Mouse (Mus musculus): ENCODE results near the gene Ksr2.
"Not testable (repeated sequence)": the region's sequence is repeated elsewhere in the genome, so short reads cannot be mapped to it uniquely, and the experiment has no call there.

Gene Ksr2

GRCm38 (mm10) chr5:117622221-117622620, 208.4 kb downstream of the Ksr2 start:
- DNase-seq (ENCODE audit: low spot score): no peak

GRCm38 (mm10) chr5:117623206-117623605, 209.4 kb downstream of the Ksr2 start:
- not testable (repeated sequence) for DNase-seq (ENCODE audit: low spot score)

GRCm38 (mm10) chr5:117626907-117627306, 213.1 kb downstream of the Ksr2 start:
- DNase-seq (ENCODE audit: low spot score): no peak

- peak; percentile 31 for DNase-seq (ENCODE audit: low spot score)
Observed at GRCm38 (mm10) chr5:117628351-117628750, 214.6 kb downstream of the Ksr2 start.

GRCm38 (mm10) chr5:117629570-117629969, 215.8 kb downstream of the Ksr2 start:
- no peak for DNase-seq (ENCODE audit: low spot score)

- no peak for DNase-seq (ENCODE audit: low spot score)
Observed at GRCm38 (mm10) chr5:117635211-117635610, 221.4 kb downstream of the Ksr2 start.

- DNase-seq (ENCODE audit: low spot score): no peak
Observed at GRCm38 (mm10) chr5:117635838-117636237, 222.0 kb downstream of the Ksr2 start.

GRCm38 (mm10) chr5:117641585-117641984, 227.8 kb downstream of the Ksr2 start:
- no peak for DNase-seq (ENCODE audit: low spot score)

- DNase-seq (ENCODE audit: low spot score): no peak
Observed at GRCm38 (mm10) chr5:117651238-117651886, 237.6 kb downstream of the Ksr2 start.

- DNase-seq (ENCODE audit: low spot score): no peak
Observed at GRCm38 (mm10) chr5:117658641-117659040, 244.8 kb downstream of the Ksr2 start.

GRCm38 (mm10) chr5:117659596-117659995, 245.8 kb downstream of the Ksr2 start:
- no peak for DNase-seq (ENCODE audit: low spot score)

- no peak for DNase-seq (ENCODE audit: low spot score)
Observed at GRCm38 (mm10) chr5:117665181-117665580, 251.4 kb downstream of the Ksr2 start.

GRCm38 (mm10) chr5:117667314-117667713, 253.5 kb downstream of the Ksr2 start:
- no peak for DNase-seq (ENCODE audit: low spot score)

- no peak for DNase-seq (ENCODE audit: low spot score)
Observed at GRCm38 (mm10) chr5:117669265-117669664, 255.5 kb downstream of the Ksr2 start.

- no peak for DNase-seq (ENCODE audit: low spot score)
Observed at GRCm38 (mm10) chr5:117669843-117670242, 256.0 kb downstream of the Ksr2 start.

- DNase-seq (ENCODE audit: low spot score): no peak
Observed at GRCm38 (mm10) chr5:117671362-117671761, 257.6 kb downstream of the Ksr2 start.

GRCm38 (mm10) chr5:117675840-117676239, 262.0 kb downstream of the Ksr2 start:
- no peak for DNase-seq (ENCODE audit: low spot score)

GRCm38 (mm10) chr5:117677231-117677630, 263.4 kb downstream of the Ksr2 start:
- no peak for DNase-seq (ENCODE audit: low spot score)

GRCm38 (mm10) chr5:117678371-117678770, 264.6 kb downstream of the Ksr2 start:
- no peak for DNase-seq (ENCODE audit: low spot score)

- DNase-seq (ENCODE audit: low spot score): no peak
Observed at GRCm38 (mm10) chr5:117682226-117682625, 268.4 kb downstream of the Ksr2 start.

GRCm38 (mm10) chr5:117684491-117684890, 270.7 kb downstream of the Ksr2 start:
- DNase-seq (ENCODE audit: low spot score): no peak

GRCm38 (mm10) chr5:117687770-117688352, 274.1 kb downstream of the Ksr2 start:
- DNase-seq (ENCODE audit: low spot score): no peak

- no peak for DNase-seq (ENCODE audit: low spot score)
Observed at GRCm38 (mm10) chr5:117688738-117689137, 274.9 kb downstream of the Ksr2 start.

GRCm38 (mm10) chr5:117689840-117690239, 276.0 kb downstream of the Ksr2 start:
- DNase-seq (ENCODE audit: low spot score): no peak
